In genomic region chr16:35224716-35225115, GRCm38 (mm10) we compare ENCODE assay signal across 21 mouse cellular contexts.
DNase-seq lines count a peak whose midpoint lies in the region; ATAC-seq and TF ChIP-seq lines count a peak whose summit lies in the region.
"Had no signal": no experiment of that assay in that cellular context is flagged by ENCODE, and none has a peak within 500 bp of the region (broad histone marks: within the 10 kb centered on the region; RNA-seq: fewer than 3 reads in every experiment).

No protein-coding gene starts in this region.

- intact Hi-C loops in heart, postnatal 14 days (cut with DNase I) = loop anchor here (5.0 kb wide), 1 partner anchor 48 kb away; no protein-coding TSS in a partner anchor
- intact Hi-C loops in left cerebral cortex, adult 2 months (cut with DNase I) = no loop called here

- no peak for TF ChIP-seq CTCF in left cerebral cortex, adult 2 months (IDR thresholded peaks at IDR 0.05)

- DNase-seq in heart, postnatal 14 days = no peak
- peak; percentile 23 for DNase-seq in liver
- DNase-seq in heart, postnatal 4 days = peak; percentile 58
- no peak for DNase-seq in left cerebral cortex, adult 2 months (ENCODE audit: extremely low spot score in 1 of 2, low spot score in 2 of 2)
- DNase-seq: adrenal gland, adult 8-10 months; cerebellum, adult 18-20 months; kidney, postnatal 25 days; layer of hippocampus, postnatal 36 days; thymus, adult 18-20 months; thymus, postnatal 36 days had no signal

- peak overlapping the region; percentile 90 for H3K27ac ChIP-seq in heart, embryonic 12.5 days (ENCODE audit: poor library complexity, severe bottlenecking)
- no peak overlapping the region for H3K27ac ChIP-seq in liver, embryonic 12.5 days
- H3K27ac ChIP-seq in stomach, embryonic 16.5 days (ENCODE audit: low read length) = no peak overlapping the region
- H3K27ac ChIP-seq in left cerebral cortex, adult 2 months = no peak overlapping the region
- H3K27ac ChIP-seq: forebrain, embryonic 15.5 days; hindbrain, embryonic 12.5 days; layer of hippocampus, adult 2 months; limb, embryonic 13.5 days; midbrain, embryonic 10.5 days had no signal

- no peaks in the 10 kb centered on the region for H3K36me3 ChIP-seq in heart, embryonic 12.5 days
- no peaks in the 10 kb centered on the region for H3K36me3 ChIP-seq in liver, embryonic 12.5 days
- no peaks in the 10 kb centered on the region for H3K36me3 ChIP-seq in stomach, embryonic 16.5 days (ENCODE audit: control insufficient read depth, insufficient read depth, low read length)
- H3K36me3 ChIP-seq: forebrain, embryonic 15.5 days; hindbrain, embryonic 12.5 days; limb, embryonic 13.5 days; midbrain, embryonic 10.5 days had no signal

- no peak overlapping the region for H3K9ac ChIP-seq in heart, embryonic 12.5 days
- H3K9ac ChIP-seq in liver, embryonic 12.5 days = no peak overlapping the region
- no peak overlapping the region for H3K9ac ChIP-seq in stomach, embryonic 16.5 days (ENCODE audit: low read length)
- H3K9ac ChIP-seq: forebrain, embryonic 15.5 days; hindbrain, embryonic 12.5 days; limb, embryonic 13.5 days had no signal

- H3K4me1 ChIP-seq in heart, embryonic 12.5 days (replicated peaks) = peaks cover 90% of the 10 kb centered on the region
- H3K4me1 ChIP-seq in liver, embryonic 12.5 days = no peaks in the 10 kb centered on the region
- peaks cover 15% of the 10 kb centered on the region for H3K4me1 ChIP-seq in stomach, embryonic 16.5 days (ENCODE audit: control insufficient read depth, insufficient read depth, low read length)

- WGBS in heart, embryonic 12.5 days = 10% methylated on average over 14 of the region's 14 CpGs
- 48% methylated on average over 14 of the region's 14 CpGs for WGBS in liver, embryonic 12.5 days (ENCODE audit: insufficient replicate concordance)
- 39% methylated on average over 14 of the region's 14 CpGs for WGBS in stomach, embryonic 16.5 days

- no peak overlapping the region for H3K4me3 ChIP-seq in heart, embryonic 12.5 days
- H3K4me3 ChIP-seq in liver, embryonic 12.5 days = no peak overlapping the region
- H3K4me3 ChIP-seq in stomach, embryonic 16.5 days (replicated peaks; ENCODE audit: low read length) = no peak overlapping the region
- no peak overlapping the region for H3K4me3 ChIP-seq in left cerebral cortex, adult 2 months
- H3K4me3 ChIP-seq: forebrain, embryonic 15.5 days; hindbrain, embryonic 12.5 days; layer of hippocampus, adult 2 months; limb, embryonic 13.5 days; midbrain, embryonic 10.5 days had no signal

- peak; percentile 76 for ATAC-seq in heart, embryonic 12.5 days (ENCODE audit: insufficient number of reproducible peaks, low FRiP score)
- ATAC-seq in liver, embryonic 12.5 days = no peak
- ATAC-seq in stomach, embryonic 16.5 days (ENCODE audit: insufficient read depth, low FRiP score) = peak; percentile 22; the same call in 1 of the 2 replicates
- ATAC-seq: activated CD4-positive, CD25-positive, alpha-beta regulatory T cell, adult 4 months; inflammation-experienced regulatory T-cells, adult 6 months; lung, postnatal 0 days had no signal

- H3K4me2 ChIP-seq in heart, embryonic 12.5 days = peak overlapping the region; percentile 50
- H3K4me2 ChIP-seq in liver, embryonic 12.5 days = no peak overlapping the region
- H3K4me2 ChIP-seq in stomach, embryonic 16.5 days (ENCODE audit: low read depth, low read length) = no peak overlapping the region
- H3K4me2 ChIP-seq: forebrain, embryonic 15.5 days; hindbrain, embryonic 12.5 days; limb, embryonic 13.5 days had no signal

- peaks cover 4% of the 10 kb centered on the region; the same call in 1 of the 2 replicates for H3K27me3 ChIP-seq in heart, embryonic 12.5 days (replicated peaks)
- H3K27me3 ChIP-seq in liver, embryonic 12.5 days (replicated peaks) = peaks cover 8% of the 10 kb centered on the region; the same call in 1 of the 2 replicates
- H3K27me3 ChIP-seq in stomach, embryonic 16.5 days (ENCODE audit: control insufficient read depth, insufficient read depth, low read length) = no peaks in the 10 kb centered on the region
- H3K27me3 ChIP-seq: forebrain, embryonic 15.5 days; hindbrain, embryonic 12.5 days; limb, embryonic 13.5 days had no signal

- H3K9me3 ChIP-seq in heart, embryonic 12.5 days (replicated peaks) = no peaks in the 10 kb centered on the region
- H3K9me3 ChIP-seq in liver, embryonic 12.5 days (replicated peaks) = no peaks in the 10 kb centered on the region
- no peaks in the 10 kb centered on the region for H3K9me3 ChIP-seq in stomach, embryonic 16.5 days (replicated peaks; ENCODE audit: control insufficient read depth, low read length)
- H3K9me3 ChIP-seq: forebrain, embryonic 15.5 days; hindbrain, embryonic 12.5 days; limb, embryonic 13.5 days; midbrain, embryonic 10.5 days had no signal

Comparison
In these comparisons a context has a peak if more than half of its experiments do, and no peak if none do; other contexts are left out.
1. DNase-seq: peak in liver (single experiment) and heart, postnatal 4 days (single experiment); none in heart, postnatal 14 days (0 of 2) and left cerebral cortex, adult 2 months (0 of 2).